Mouse (Mus musculus) limb, embryonic 14.5 days (tissue): Measurements from ENCODE around the gene Fam168a. TPM values are rescaled to one million over a fixed set of nuclear protein-coding genes. Genes with fewer than 3 reads are reported as not detected.
A peak's percentile ranks its signal among the peaks of the same experiment; 100 is the strongest.

Experiments used
- ATAC-seq: fragments of 200-750 bp; cut with Nextera tagmentation; 2 replicates; pipeline ENCODE4 v1.8.0; 2017; ENCODE audit warnings: low read depth, moderate number of reproducible peaks, moderate TSS enrichment; ENCODE audit not compliant: low FRiP score
- DNase-seq: peaks from one replicate; pipeline ENCODE4 v3.0.0-alpha.2; 2015; ENCODE audit warnings: low spot score
- H3K27ac ChIP-seq: fragments of 300-500 bp; sonication (generic); replicated peaks from 2 replicates; pipeline ENCODE4 v1.5.1; 2014; ENCODE audit warnings: low read depth, mild to moderate bottlenecking, low read length, moderate library complexity, mixed read lengths
- H3K27me3 ChIP-seq: fragments of 300-500 bp; sonication (generic); 2 replicates; pipeline ENCODE4 v1.6.1; 2014; ENCODE audit warnings: low read length, mixed read lengths; ENCODE audit not compliant: control insufficient read depth, insufficient read depth
- H3K36me3 ChIP-seq: fragments of 300-500 bp; sonication (generic); 2 replicates; pipeline ENCODE4 v1.6.1; 2014; ENCODE audit warnings: mild to moderate bottlenecking, low read length, moderate library complexity, mixed read lengths; ENCODE audit not compliant: control insufficient read depth, insufficient read depth
- H3K4me1 ChIP-seq: fragments of 300-500 bp; sonication (generic); 2 replicates; pipeline ENCODE4 v1.6.1; 2014; ENCODE audit warnings: antibody characterized with exemption, low read length, mixed read lengths; ENCODE audit not compliant: control insufficient read depth, insufficient read depth
- H3K4me2 ChIP-seq: fragments of 300-500 bp; sonication (generic); replicated peaks from 2 replicates; pipeline ENCODE4 v1.6.1; 2014; ENCODE audit warnings: low read depth, mild to moderate bottlenecking, low read length, moderate library complexity; ENCODE audit not compliant: severe bottlenecking
- H3K4me3 ChIP-seq: fragments of 300-500 bp; sonication (generic); replicated peaks from 2 replicates; pipeline ENCODE4 v1.5.1; 2014; ENCODE audit warnings: low read length
- H3K9ac ChIP-seq: fragments of 300-500 bp; sonication (generic); 2 replicates; pipeline ENCODE4 v1.6.1; 2014; ENCODE audit warnings: mild to moderate bottlenecking, low read depth, low read length, moderate library complexity; ENCODE audit not compliant: severe bottlenecking
- H3K9me3 ChIP-seq: fragments of 300-500 bp; sonication (generic); 2 replicates; pipeline ENCODE4 v1.6.1; 2016; ENCODE audit warnings: low read length; ENCODE audit not compliant: control insufficient read depth
- POLR2A ChIP-seq: fragments of 200-500 bp; IDR thresholded peaks from 2 replicates; pipeline ENCODE4 v1.8.0; 2012; ENCODE audit warnings: inconsistent platforms, mild to moderate bottlenecking, moderate library complexity, borderline replicate concordance; ENCODE audit not compliant: insufficient read depth, insufficient read length; ENCODE audit errors: extremely low read depth
- WGBS: fragments of 180-500 bp; shearing (Covaris S2); extraction: QIAGEN DNeasy Blood & Tissue Kit; methylation state at CpG from one replicate; pipeline ENCODE4 v1.1.7; 2014; 5-methylcytosine and 5-hydroxymethylcytosine counted together
- polyA plus RNA-seq, 2 experiments: library from polyadenylated mRNA; depleted of rRNA in 1 of 2; stranded (reverse) in 1 of 2; unstranded in 1 of 2; fragments of >200 nt; fragmentation: Nextera tagmentation in 1 of 2; extraction: Ambion mirVana in 1 of 2; gene quantifications; 2 replicates each; pipeline versions ENCODE4 v1.2.1 to v1.2.3; 2012 to 2014

Gene Fam168a
- polyA plus RNA-seq, 2 experiments = 49.9 to 56.5 TPM

GRCm38 (mm10) chr7:100854861-100855260 is 148.4 kb downstream of the Fam168a start:
- H3K4me3 ChIP-seq = no peak overlapping the region
- TF ChIP-seq POLR2A = no peak
- no peak overlapping the region for H3K27ac ChIP-seq
- ATAC-seq (no peak), DNase-seq (no peak)
- 45% methylated on average over 4 of the region's 5 CpGs for WGBS
- no peak overlapping the region for H3K4me2 ChIP-seq
- no peaks in the 10 kb centered on the region for H3K27me3 ChIP-seq
- H3K36me3 ChIP-seq = no peaks in the 10 kb centered on the region
- no peaks in the 10 kb centered on the region for H3K9me3 ChIP-seq
- H3K9ac ChIP-seq = no peak overlapping the region
- peaks cover 37% of the 10 kb centered on the region for H3K4me1 ChIP-seq

- DNase-seq (no peak), ATAC-seq (no peak)
- 35% methylated on average over 4 of the region's 4 CpGs for WGBS
- no peak overlapping the region for H3K9ac ChIP-seq
- H3K4me3 ChIP-seq = no peak overlapping the region
- TF ChIP-seq POLR2A = no peak
- H3K27me3 ChIP-seq = no peaks in the 10 kb centered on the region
- H3K27ac ChIP-seq = no peak overlapping the region
- H3K4me2 ChIP-seq = no peak overlapping the region
- no peaks in the 10 kb centered on the region for H3K9me3 ChIP-seq
- H3K4me1 ChIP-seq = peaks cover 37% of the 10 kb centered on the region
- no peaks in the 10 kb centered on the region for H3K36me3 ChIP-seq
Observed at GRCm38 (mm10) chr7:100855300-100855699, 148.9 kb downstream of the Fam168a start.

GRCm38 (mm10) chr7:100855795-100856573 is 149.5 kb downstream of the Fam168a start:
- H3K4me2 ChIP-seq = no peak overlapping the region
- no peak for ATAC-seq
- peaks cover 37% of the 10 kb centered on the region for H3K4me1 ChIP-seq
- H3K9ac ChIP-seq = 0 out of 2 replicates have a peak overlapping the region, but pooled peaks have one; percentile 21
- H3K9me3 ChIP-seq = no peaks in the 10 kb centered on the region
- no peaks in the 10 kb centered on the region for H3K27me3 ChIP-seq
- H3K4me3 ChIP-seq = no peak overlapping the region
- peak; percentile 30 for DNase-seq
- H3K36me3 ChIP-seq = no peaks in the 10 kb centered on the region
- H3K27ac ChIP-seq = no peak overlapping the region
- TF ChIP-seq POLR2A = no peak
- 59% methylated on average over 5 of the region's 5 CpGs for whole genome bisulfite sequencing

- H3K4me3 ChIP-seq = no peak overlapping the region
- peaks cover 18% of the 10 kb centered on the region for H3K4me1 ChIP-seq
- no peaks in the 10 kb centered on the region for H3K9me3 ChIP-seq
- no peak overlapping the region for H3K9ac ChIP-seq
- H3K4me2 ChIP-seq = no peak overlapping the region
- ATAC-seq (no peak), DNase-seq (no peak)
- no peaks in the 10 kb centered on the region for H3K36me3 ChIP-seq
- no peak for TF ChIP-seq POLR2A
- no peaks in the 10 kb centered on the region for H3K27me3 ChIP-seq
- no peak overlapping the region for H3K27ac ChIP-seq
- WGBS = 69% methylated on average over 3 of the region's 3 CpGs
Observed at GRCm38 (mm10) chr7:100860450-100860849, 154.0 kb downstream of the Fam168a start.

GRCm38 (mm10) chr7:100861209-100861608 is 154.8 kb downstream of the Fam168a start:
- TF ChIP-seq POLR2A = no peak
- H3K4me3 ChIP-seq = no peak overlapping the region
- no peaks in the 10 kb centered on the region for H3K36me3 ChIP-seq
- DNase-seq (no peak), ATAC-seq (no peak)
- peaks cover 11% of the 10 kb centered on the region; the same call in 1 of the 2 replicates for H3K4me1 ChIP-seq
- no peak overlapping the region for H3K4me2 ChIP-seq
- WGBS = 91% methylated on average over 4 of the region's 5 CpGs
- H3K9me3 ChIP-seq = no peaks in the 10 kb centered on the region
- no peak overlapping the region for H3K9ac ChIP-seq
- no peak overlapping the region for H3K27ac ChIP-seq
- H3K27me3 ChIP-seq = no peaks in the 10 kb centered on the region
